Mouse (Mus musculus): ENCODE measurements around the gene Cntn4. TPM values are rescaled to one million over a fixed set of nuclear protein-coding genes. Genes with fewer than 3 reads are reported as not detected.

Cntn4 gene
- polyA plus RNA-seq, 1 experiment: 0.15 TPM

GRCm38 (mm10) chr6:105938485-105938884 lies 261.0 kb downstream of the Cntn4 start:
- TF ChIP-seq CTCF (IDR thresholded peaks at IDR 0.05; ENCODE audit: control insufficient read depth, insufficient read depth, insufficient replicate concordance, low read depth, low read length): no peak
- TF ChIP-seq POLR2A (IDR thresholded peaks at IDR 0.05; ENCODE audit: control insufficient read depth, low read depth, low read length): no peak
- Histone ChIP-seq H3K36me3 (ENCODE audit: control insufficient read depth, insufficient read depth, low read length) (no peaks in the 10 kb centered on the region), H3K4me3 (ENCODE audit: control insufficient read depth, low read depth, low read length) (no peak overlapping the region), H3K4me1 (ENCODE audit: control insufficient read depth, insufficient read depth, low read length) (no peaks in the 10 kb centered on the region), H3K27ac (ENCODE audit: control insufficient read depth, insufficient read depth, low read depth, low read length) (no peak overlapping the region), H3K27me3 (ENCODE audit: control insufficient read depth, insufficient read depth, low read length) (no peaks in the 10 kb centered on the region)

- no peaks in the 10 kb centered on the region for H3K36me3 ChIP-seq (ENCODE audit: control insufficient read depth, insufficient read depth, low read length)
- H3K4me3 ChIP-seq (ENCODE audit: control insufficient read depth, low read depth, low read length): no peak overlapping the region
- H3K27ac ChIP-seq (ENCODE audit: control insufficient read depth, insufficient read depth, low read depth, low read length): no peak overlapping the region
- H3K4me1 ChIP-seq (ENCODE audit: control insufficient read depth, insufficient read depth, low read length): no peaks in the 10 kb centered on the region
- H3K27me3 ChIP-seq (ENCODE audit: control insufficient read depth, insufficient read depth, low read length): no peaks in the 10 kb centered on the region
- TF ChIP-seq CTCF (IDR thresholded peaks at IDR 0.05; ENCODE audit: control insufficient read depth, insufficient read depth, insufficient replicate concordance, low read depth, low read length) (no peak), POLR2A (IDR thresholded peaks at IDR 0.05; ENCODE audit: control insufficient read depth, low read depth, low read length) (no peak)
These were observed 261.8 kb downstream of the Cntn4 start for GRCm38 (mm10) chr6:105939303-105939702.

GRCm38 (mm10) chr6:105940591-105940990 lies 263.1 kb downstream of the Cntn4 start:
- Histone ChIP-seq H3K4me1 (ENCODE audit: control insufficient read depth, insufficient read depth, low read length) (no peaks in the 10 kb centered on the region), H3K36me3 (ENCODE audit: control insufficient read depth, insufficient read depth, low read length) (no peaks in the 10 kb centered on the region), H3K27ac (ENCODE audit: control insufficient read depth, insufficient read depth, low read depth, low read length) (no peak overlapping the region), H3K27me3 (ENCODE audit: control insufficient read depth, insufficient read depth, low read length) (no peaks in the 10 kb centered on the region), H3K4me3 (ENCODE audit: control insufficient read depth, low read depth, low read length) (no peak overlapping the region)
- TF ChIP-seq CTCF (IDR thresholded peaks at IDR 0.05; ENCODE audit: control insufficient read depth, insufficient read depth, insufficient replicate concordance, low read depth, low read length) (no peak), POLR2A (IDR thresholded peaks at IDR 0.05; ENCODE audit: control insufficient read depth, low read depth, low read length) (no peak)

- Histone ChIP-seq H3K27ac (ENCODE audit: control insufficient read depth, insufficient read depth, low read depth, low read length) (no peak overlapping the region), H3K36me3 (ENCODE audit: control insufficient read depth, insufficient read depth, low read length) (no peaks in the 10 kb centered on the region), H3K4me3 (ENCODE audit: control insufficient read depth, low read depth, low read length) (no peak overlapping the region), H3K4me1 (ENCODE audit: control insufficient read depth, insufficient read depth, low read length) (no peaks in the 10 kb centered on the region), H3K27me3 (ENCODE audit: control insufficient read depth, insufficient read depth, low read length) (no peaks in the 10 kb centered on the region)
- TF ChIP-seq POLR2A (IDR thresholded peaks at IDR 0.05; ENCODE audit: control insufficient read depth, low read depth, low read length) (no peak), CTCF (IDR thresholded peaks at IDR 0.05; ENCODE audit: control insufficient read depth, insufficient read depth, insufficient replicate concordance, low read depth, low read length) (no peak)
These were observed 314.0 kb downstream of the Cntn4 start for GRCm38 (mm10) chr6:105991492-105991891.

DNA sequence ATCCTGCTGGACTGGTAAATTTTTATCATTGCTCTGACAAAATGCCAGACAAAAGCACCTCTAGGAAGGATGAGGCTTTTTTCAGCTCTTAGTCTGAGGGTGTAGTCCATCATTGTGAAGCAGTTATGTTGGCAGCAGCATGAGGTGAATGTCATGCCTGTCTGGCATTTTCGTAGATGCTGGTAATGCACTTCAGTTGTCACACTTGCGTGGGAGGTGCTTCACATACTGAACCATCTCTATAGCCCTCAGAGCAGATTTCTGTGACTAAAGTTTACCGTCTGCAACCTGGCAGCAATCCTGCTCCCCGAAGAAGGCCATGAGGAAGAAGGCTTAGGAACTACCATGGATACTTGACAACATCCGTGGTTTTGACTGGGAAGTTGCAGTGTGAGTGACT lies 335.6 kb downstream of the Cntn4 start:
- H3K4me3 ChIP-seq (ENCODE audit: control insufficient read depth, low read depth, low read length): no peak overlapping the region
- H3K27ac ChIP-seq (ENCODE audit: control insufficient read depth, insufficient read depth, low read depth, low read length): no peak overlapping the region
- TF ChIP-seq POLR2A (IDR thresholded peaks at IDR 0.05; ENCODE audit: control insufficient read depth, low read depth, low read length): no peak
- TF ChIP-seq CTCF (IDR thresholded peaks at IDR 0.05; ENCODE audit: control insufficient read depth, insufficient read depth, insufficient replicate concordance, low read depth, low read length): no peak

GRCm38 (mm10) chr6:106015126-106015525 lies 337.7 kb downstream of the Cntn4 start:
- Histone ChIP-seq H3K4me1 (ENCODE audit: control insufficient read depth, insufficient read depth, low read length) (no peaks in the 10 kb centered on the region), H3K36me3 (ENCODE audit: control insufficient read depth, insufficient read depth, low read length) (no peaks in the 10 kb centered on the region), H3K4me3 (ENCODE audit: control insufficient read depth, low read depth, low read length) (no peak overlapping the region), H3K27ac (ENCODE audit: control insufficient read depth, insufficient read depth, low read depth, low read length) (no peak overlapping the region), H3K27me3 (ENCODE audit: control insufficient read depth, insufficient read depth, low read length) (no peaks in the 10 kb centered on the region)
- TF ChIP-seq CTCF (IDR thresholded peaks at IDR 0.05; ENCODE audit: control insufficient read depth, insufficient read depth, insufficient replicate concordance, low read depth, low read length) (no peak), POLR2A (IDR thresholded peaks at IDR 0.05; ENCODE audit: control insufficient read depth, low read depth, low read length) (no peak)

More for the DNA sequence above, 335.6 kb downstream of the Cntn4 start:
- Histone ChIP-seq H3K36me3 (ENCODE audit: control insufficient read depth, insufficient read depth, low read length) (no peaks in the 10 kb centered on the region), H3K4me1 (ENCODE audit: control insufficient read depth, insufficient read depth, low read length) (no peaks in the 10 kb centered on the region), H3K27me3 (ENCODE audit: control insufficient read depth, insufficient read depth, low read length) (no peaks in the 10 kb centered on the region)

DNA sequence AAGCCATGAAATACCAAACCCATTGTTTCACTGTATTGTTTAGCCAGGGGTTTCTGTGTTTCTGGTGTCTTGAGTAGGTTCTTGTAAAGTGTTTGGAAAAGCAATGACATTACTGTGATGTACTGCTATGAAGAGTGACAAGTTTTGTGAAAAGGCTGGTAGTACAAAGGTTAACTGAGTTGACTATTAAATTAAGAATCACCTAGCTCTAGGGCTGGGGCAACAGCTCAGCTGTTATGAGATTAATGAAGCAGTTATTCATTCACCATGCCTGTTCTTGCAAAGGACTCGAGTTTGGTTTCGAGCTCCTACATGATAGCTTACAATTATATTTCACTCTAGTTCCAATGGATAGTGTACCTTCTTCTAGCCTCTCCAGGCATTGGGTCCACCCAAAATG lies 371.4 kb downstream of the Cntn4 start:
- Histone ChIP-seq H3K36me3 (ENCODE audit: control insufficient read depth, insufficient read depth, low read length) (no peaks in the 10 kb centered on the region), H3K27ac (ENCODE audit: control insufficient read depth, insufficient read depth, low read depth, low read length) (no peak overlapping the region), H3K4me3 (ENCODE audit: control insufficient read depth, low read depth, low read length) (no peak overlapping the region), H3K27me3 (ENCODE audit: control insufficient read depth, insufficient read depth, low read length) (no peaks in the 10 kb centered on the region), H3K4me1 (ENCODE audit: control insufficient read depth, insufficient read depth, low read length) (no peaks in the 10 kb centered on the region)
- TF ChIP-seq CTCF (IDR thresholded peaks at IDR 0.05; ENCODE audit: control insufficient read depth, insufficient read depth, insufficient replicate concordance, low read depth, low read length) (no peak), POLR2A (IDR thresholded peaks at IDR 0.05; ENCODE audit: control insufficient read depth, low read depth, low read length) (no peak)

GRCm38 (mm10) chr6:106056123-106056522 lies 378.7 kb downstream of the Cntn4 start:
- H3K4me3 ChIP-seq (ENCODE audit: control insufficient read depth, low read depth, low read length): no peak overlapping the region
- H3K4me1 ChIP-seq (ENCODE audit: control insufficient read depth, insufficient read depth, low read length): no peaks in the 10 kb centered on the region
- no peaks in the 10 kb centered on the region for H3K36me3 ChIP-seq (ENCODE audit: control insufficient read depth, insufficient read depth, low read length)
- TF ChIP-seq CTCF (IDR thresholded peaks at IDR 0.05; ENCODE audit: control insufficient read depth, insufficient read depth, insufficient replicate concordance, low read depth, low read length) (no peak), POLR2A (IDR thresholded peaks at IDR 0.05; ENCODE audit: control insufficient read depth, low read depth, low read length) (no peak)
- H3K27ac ChIP-seq (ENCODE audit: control insufficient read depth, insufficient read depth, low read depth, low read length): no peak overlapping the region
- no peaks in the 10 kb centered on the region for H3K27me3 ChIP-seq (ENCODE audit: control insufficient read depth, insufficient read depth, low read length)
